Mouse (Mus musculus) bone marrow macrophage, adult 2 months (primary cell): Measurements from ENCODE around the gene Zfyve16.

ENCODE experiments used
- CTCF ChIP-seq: IDR thresholded peaks from 2 replicates; pipeline ENCODE4 v1.5.1; 2012; ENCODE audit warnings: low read depth, mild to moderate bottlenecking, low read length, moderate library complexity
- POLR2A ChIP-seq: IDR thresholded peaks from 2 replicates; pipeline ENCODE4 v1.6.1; 2012; ENCODE audit warnings: mild to moderate bottlenecking, low read depth, low read length, borderline replicate concordance

DNA sequence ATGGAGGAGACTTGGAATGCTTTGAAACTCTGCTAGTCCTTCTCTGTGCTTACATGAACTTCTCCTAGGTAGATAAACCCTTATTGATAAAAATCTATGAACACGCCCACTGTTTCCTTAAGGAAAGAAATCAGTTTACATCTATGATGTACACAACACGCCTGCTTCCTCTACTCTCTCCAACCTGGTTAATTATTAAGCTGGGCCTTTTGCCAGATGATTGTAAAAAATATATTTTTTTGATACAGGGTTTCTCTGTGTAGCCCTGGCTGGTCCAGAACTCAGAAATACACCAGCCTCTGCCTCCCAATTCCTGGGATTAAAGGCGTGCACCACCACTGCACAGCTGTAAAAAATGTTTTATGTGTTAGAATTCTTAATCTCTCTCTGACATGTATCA is 66.0 kb downstream of the Zfyve16 start:
- TF ChIP-seq CTCF (no peak), POLR2A (no peak)
